Mouse (Mus musculus): ENCODE data around the gene Sergef. TPM values are rescaled to one million over a fixed set of nuclear protein-coding genes. Genes with fewer than 3 reads are reported as not detected.

Sergef gene
- polyA plus RNA-seq, 1 experiment from 2014 or later, result 12.7 TPM

DNA sequence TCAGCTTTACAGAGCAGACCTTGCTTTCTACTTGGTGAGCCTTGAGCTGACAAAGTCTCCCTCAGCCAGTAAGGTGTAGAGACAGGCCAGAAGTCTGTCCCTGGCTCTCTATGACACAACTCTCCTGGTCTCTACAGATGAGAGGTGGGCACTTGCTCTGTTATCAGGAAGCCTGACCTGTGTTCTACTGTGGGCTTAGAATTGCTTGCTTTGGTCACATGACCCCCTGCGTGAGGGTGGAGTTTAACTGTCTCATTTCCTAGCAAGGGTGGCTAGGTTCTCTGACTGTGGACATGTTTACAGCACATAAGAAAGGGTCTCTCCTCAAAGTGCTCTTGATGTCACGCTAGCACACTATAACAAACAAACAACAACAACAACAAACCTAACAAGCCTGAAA is 79.5 kb downstream of the Sergef start:
- peaks cover 3% of the 10 kb centered on the region; the same call in 1 of the 2 replicates for H3K36me3 ChIP-seq (replicated peaks)
- no peak for DNase-seq (ENCODE audit: low spot score)
- H3K4me3 ChIP-seq, result no peak overlapping the region
- WGBS, result 88% methylated on average over 2 of the region's 2 CpGs
- H3K27me3 ChIP-seq (replicated peaks; ENCODE audit: low read depth, poor library complexity, severe bottlenecking), result no peaks in the 10 kb centered on the region
- H3K27ac ChIP-seq (replicated peaks), result no peak overlapping the region
- peaks cover 7% of the 10 kb centered on the region; the same call in 1 of the 2 replicates for H3K9me3 ChIP-seq
- H3K4me1 ChIP-seq, result peaks cover 13% of the 10 kb centered on the region

- Histone ChIP-seq H3K27me3 (replicated peaks; ENCODE audit: low read depth, poor library complexity, severe bottlenecking) (no peaks in the 10 kb centered on the region), H3K4me1 (peaks cover 17% of the 10 kb centered on the region), H3K4me3 (no peak overlapping the region), H3K36me3 (replicated peaks) (no peaks in the 10 kb centered on the region), H3K27ac (replicated peaks) (no peak overlapping the region), H3K9me3 (peaks cover 4% of the 10 kb centered on the region; the same call in 1 of the 2 replicates)
- 97% methylated on average over 6 of the region's 6 CpGs for WGBS
- DNase-seq (ENCODE audit: low spot score), result no peak
Observed at GRCm38 (mm10) chr7:46559643-46560042, 80.0 kb downstream of the Sergef start.

GRCm38 (mm10) chr7:46559006-46559405 is 80.6 kb downstream of the Sergef start:
- no peaks in the 10 kb centered on the region for H3K27me3 ChIP-seq (replicated peaks; ENCODE audit: low read depth, poor library complexity, severe bottlenecking)

GRCm38 (mm10) chr7:46557996-46558395 is 81.6 kb downstream of the Sergef start:
- H3K4me1 ChIP-seq, result peaks cover 26% of the 10 kb centered on the region
- no peaks in the 10 kb centered on the region for H3K27me3 ChIP-seq (replicated peaks; ENCODE audit: low read depth, poor library complexity, severe bottlenecking)
- H3K27ac ChIP-seq (replicated peaks), result no peak overlapping the region
- no peak overlapping the region for H3K4me3 ChIP-seq
- H3K9me3 ChIP-seq, result no peaks in the 10 kb centered on the region
- H3K36me3 ChIP-seq (replicated peaks), result no peaks in the 10 kb centered on the region
- no peak for DNase-seq (ENCODE audit: low spot score)
- WGBS, result 91% methylated on average over 4 of the region's 4 CpGs

More at GRCm38 (mm10) chr7:46559006-46559405, 80.6 kb downstream of the Sergef start:
- WGBS, result 88% methylated on average over 5 of the region's 5 CpGs
- Histone ChIP-seq H3K4me1 (peaks cover 20% of the 10 kb centered on the region), H3K27ac (replicated peaks) (no peak overlapping the region), H3K9me3 (peaks cover 3% of the 10 kb centered on the region; the same call in 1 of the 2 replicates), H3K4me3 (no peak overlapping the region), H3K36me3 (replicated peaks) (no peaks in the 10 kb centered on the region)
- no peak for DNase-seq (ENCODE audit: low spot score)

- WGBS, result 85% methylated on average over 11 of the region's 11 CpGs
- Histone ChIP-seq H3K4me3 (no peak overlapping the region), H3K27ac (replicated peaks) (no peak overlapping the region), H3K4me1 (peaks cover 30% of the 10 kb centered on the region), H3K27me3 (replicated peaks; ENCODE audit: low read depth, poor library complexity, severe bottlenecking) (no peaks in the 10 kb centered on the region), H3K9me3 (no peaks in the 10 kb centered on the region), H3K36me3 (replicated peaks) (no peaks in the 10 kb centered on the region)
- DNase-seq (ENCODE audit: low spot score), result no peak
Observed at GRCm38 (mm10) chr7:46557387-46557786, 82.2 kb downstream of the Sergef start.

DNA sequence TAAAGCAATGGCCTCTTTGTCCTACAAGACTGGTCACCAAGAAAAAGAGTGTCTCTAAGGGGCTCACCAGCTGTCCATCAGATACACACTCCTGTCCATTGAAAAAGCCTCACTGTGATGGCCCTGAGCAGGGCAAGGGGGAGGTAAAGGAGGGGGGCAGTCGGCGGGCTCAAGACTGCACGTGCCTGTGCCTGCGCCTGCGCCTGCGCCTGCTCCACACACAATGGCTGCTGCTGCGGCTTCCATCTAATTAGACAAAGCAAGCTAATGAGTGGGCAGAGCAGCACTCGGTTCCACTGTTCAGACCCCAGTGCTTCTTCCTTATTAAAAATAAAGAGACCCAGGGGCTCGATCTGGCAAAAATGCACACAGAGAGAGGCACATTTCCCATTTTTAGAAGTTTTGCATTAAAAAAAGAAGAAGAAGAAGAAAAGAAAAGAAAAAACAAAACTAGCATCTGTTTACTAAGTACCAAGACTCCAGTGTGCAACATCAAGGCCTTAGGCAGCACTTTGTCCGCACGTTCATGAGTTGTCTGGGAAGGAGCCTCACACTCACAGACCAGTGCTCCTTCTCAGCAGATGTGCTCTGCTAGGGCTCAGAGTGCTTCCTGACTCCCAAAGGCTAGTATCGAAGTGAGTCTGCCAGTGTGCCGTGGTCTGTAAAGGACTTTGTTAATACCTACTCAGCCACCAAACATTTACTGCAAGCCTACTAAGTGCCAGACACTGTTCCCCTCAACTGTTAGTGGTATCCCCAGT is 83.1 kb downstream of the Sergef start:
- peaks cover 32% of the 10 kb centered on the region for H3K4me1 ChIP-seq
- WGBS, result 58% methylated on average over 13 of the region's 13 CpGs

DNA sequence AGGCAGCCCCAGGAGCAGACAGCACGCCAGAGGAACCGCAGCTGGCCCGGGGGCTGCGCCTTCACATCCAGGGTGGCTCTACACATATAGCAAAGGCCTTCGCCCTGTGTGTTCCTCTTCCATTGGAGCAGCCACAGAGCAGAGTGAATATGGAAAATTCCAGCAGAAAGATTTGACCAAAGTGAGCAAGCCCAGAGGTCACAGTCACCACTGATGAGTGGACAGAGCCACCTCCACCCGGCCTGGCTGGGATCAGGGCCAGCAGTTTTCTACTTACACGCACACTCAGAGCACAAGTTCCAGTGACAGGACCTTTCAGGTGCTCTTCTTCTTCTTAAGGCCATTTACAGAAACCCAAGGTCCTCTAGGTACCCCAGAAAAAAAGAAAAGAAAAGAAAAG is 83.9 kb downstream of the Sergef start:
- H3K36me3 ChIP-seq (replicated peaks), result no peaks in the 10 kb centered on the region
- peaks cover 32% of the 10 kb centered on the region for H3K4me1 ChIP-seq
- WGBS, result 94% methylated on average over 7 of the region's 7 CpGs
- H3K4me3 ChIP-seq, result no peak overlapping the region
- DNase-seq (ENCODE audit: low spot score), result no peak
- H3K9me3 ChIP-seq, result no peaks in the 10 kb centered on the region
- no peaks in the 10 kb centered on the region for H3K27me3 ChIP-seq (replicated peaks; ENCODE audit: low read depth, poor library complexity, severe bottlenecking)
- H3K27ac ChIP-seq (replicated peaks), result no peak overlapping the region; the same call in 1 of the 2 replicates

More for the DNA sequence above, 83.1 kb downstream of the Sergef start:
- Histone ChIP-seq H3K4me3 (no peak overlapping the region), H3K27me3 (replicated peaks; ENCODE audit: low read depth, poor library complexity, severe bottlenecking) (no peaks in the 10 kb centered on the region), H3K36me3 (replicated peaks) (no peaks in the 10 kb centered on the region), H3K9me3 (no peaks in the 10 kb centered on the region), H3K27ac (replicated peaks) (peak overlapping the region; percentile 21)
- peak; percentile 33 for DNase-seq (ENCODE audit: low spot score)

- DNase-seq (ENCODE audit: low spot score), result no peak
- peaks cover 32% of the 10 kb centered on the region for H3K4me1 ChIP-seq
- no peak overlapping the region for H3K4me3 ChIP-seq
- WGBS, result 85% methylated on average over 9 of the region's 9 CpGs
- no peak overlapping the region for H3K27ac ChIP-seq (replicated peaks)
- no peaks in the 10 kb centered on the region for H3K9me3 ChIP-seq
- no peaks in the 10 kb centered on the region for H3K36me3 ChIP-seq (replicated peaks)
- no peaks in the 10 kb centered on the region for H3K27me3 ChIP-seq (replicated peaks; ENCODE audit: low read depth, poor library complexity, severe bottlenecking)
Observed at GRCm38 (mm10) chr7:46554855-46555254, 84.8 kb downstream of the Sergef start.

DNA sequence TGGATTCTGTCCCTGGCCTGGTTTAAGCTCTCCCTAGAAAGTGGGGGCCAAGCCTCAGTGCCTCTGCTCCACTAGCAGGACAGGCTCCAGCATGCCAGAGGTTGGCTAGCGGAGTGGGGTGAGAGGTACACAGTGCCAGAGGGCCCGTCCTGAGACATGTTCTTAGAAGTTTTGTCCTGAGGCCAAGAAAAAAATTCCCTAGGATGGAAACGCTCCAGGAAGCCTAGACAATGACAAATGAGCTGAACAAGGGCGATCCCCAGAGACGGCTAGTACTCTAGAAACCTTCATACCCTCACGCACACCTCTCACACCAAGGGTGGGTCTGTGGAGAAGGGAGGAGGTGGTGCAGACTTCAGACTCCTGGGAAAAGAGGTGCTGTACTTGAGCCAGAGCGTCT is 85.6 kb downstream of the Sergef start:
- DNase-seq (ENCODE audit: low spot score), result no peak
- WGBS, result 71% methylated on average over 7 of the region's 7 CpGs
- H3K27me3 ChIP-seq (replicated peaks; ENCODE audit: low read depth, poor library complexity, severe bottlenecking), result no peaks in the 10 kb centered on the region
- H3K27ac ChIP-seq (replicated peaks), result peak overlapping the region; percentile 54; the same call in 1 of the 2 replicates
- H3K36me3 ChIP-seq (replicated peaks), result no peaks in the 10 kb centered on the region
- peaks cover 32% of the 10 kb centered on the region for H3K4me1 ChIP-seq
- H3K4me3 ChIP-seq, result no peak overlapping the region
- no peaks in the 10 kb centered on the region for H3K9me3 ChIP-seq

DNA sequence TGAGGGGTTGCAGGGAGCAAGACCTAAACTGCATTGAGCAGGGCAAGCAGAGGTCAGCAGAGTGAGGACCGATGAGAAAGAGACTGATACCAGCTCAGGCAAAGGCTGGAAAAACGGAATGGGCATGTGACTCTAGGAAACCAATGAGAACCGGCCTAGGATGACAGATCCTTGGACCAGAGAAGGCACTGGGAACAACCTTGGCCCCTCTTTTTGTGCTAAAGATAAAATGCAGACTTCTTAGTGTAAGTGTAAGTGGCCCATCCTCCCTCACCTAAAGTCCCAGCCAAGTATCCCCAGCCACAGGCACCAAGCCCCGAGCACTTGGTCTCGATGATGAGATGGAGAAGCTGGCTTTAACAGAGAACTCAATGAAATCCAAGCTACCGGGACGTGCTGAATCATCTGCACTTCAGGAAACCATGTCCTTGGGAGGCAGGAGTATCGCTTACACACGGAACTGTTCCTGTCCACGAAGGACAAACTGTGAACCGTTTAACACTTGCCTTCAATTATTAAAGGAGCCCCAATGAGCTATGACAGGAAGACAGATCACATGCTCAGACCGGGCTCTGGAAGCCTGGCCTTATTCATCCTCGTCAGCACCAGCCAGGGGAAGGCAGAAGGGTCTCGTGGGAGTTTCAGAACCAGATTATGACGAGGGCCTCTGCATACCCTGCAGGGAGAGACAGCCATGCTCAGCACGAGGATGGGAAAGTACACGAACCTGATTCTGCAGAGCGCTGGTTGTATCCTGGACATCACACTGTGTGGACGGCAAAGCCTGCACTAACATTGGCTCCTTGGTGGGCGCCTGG is 87.5 kb downstream of the Sergef start:
- no peak for DNase-seq (ENCODE audit: low spot score)
- H3K27ac ChIP-seq (replicated peaks), result no peak overlapping the region
- no peak overlapping the region for H3K4me3 ChIP-seq
- WGBS, result 80% methylated on average over 20 of the region's 20 CpGs
- no peaks in the 10 kb centered on the region for H3K36me3 ChIP-seq (replicated peaks)
- no peaks in the 10 kb centered on the region for H3K27me3 ChIP-seq (replicated peaks; ENCODE audit: low read depth, poor library complexity, severe bottlenecking)
- no peaks in the 10 kb centered on the region for H3K9me3 ChIP-seq
- peaks cover 32% of the 10 kb centered on the region for H3K4me1 ChIP-seq

- no peak for DNase-seq (ENCODE audit: low spot score)
- Histone ChIP-seq H3K27ac (replicated peaks) (no peak overlapping the region), H3K4me3 (no peak overlapping the region), H3K9me3 (no peaks in the 10 kb centered on the region), H3K36me3 (replicated peaks) (no peaks in the 10 kb centered on the region), H3K4me1 (peaks cover 23% of the 10 kb centered on the region), H3K27me3 (replicated peaks; ENCODE audit: low read depth, poor library complexity, severe bottlenecking) (no peaks in the 10 kb centered on the region)
- 90% methylated on average over 7 of the region's 7 CpGs for WGBS
Observed at GRCm38 (mm10) chr7:46551173-46551572, 88.4 kb downstream of the Sergef start.

DNA sequence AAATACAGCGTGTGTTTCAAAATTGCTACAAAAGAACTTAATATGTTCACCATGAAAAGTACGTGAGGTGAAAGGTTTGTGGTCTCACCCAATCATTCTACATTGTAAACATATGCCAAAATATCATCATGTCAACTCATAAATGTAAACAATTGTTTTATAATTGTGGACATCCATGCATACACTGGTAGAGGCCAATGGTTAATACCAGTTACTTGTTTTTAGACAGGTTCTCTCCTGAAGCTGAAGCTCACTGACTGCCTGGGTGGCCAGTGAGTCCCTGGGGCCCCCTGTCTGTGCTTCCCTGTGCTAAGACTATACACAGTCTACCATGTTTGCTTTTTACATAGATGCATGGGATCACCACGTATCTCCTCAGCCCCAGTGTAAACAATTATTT is 91.5 kb downstream of the Sergef start:
- Histone ChIP-seq H3K4me3 (no peak overlapping the region), H3K27me3 (replicated peaks; ENCODE audit: low read depth, poor library complexity, severe bottlenecking) (no peaks in the 10 kb centered on the region), H3K36me3 (replicated peaks) (no peaks in the 10 kb centered on the region), H3K27ac (replicated peaks) (no peak overlapping the region), H3K4me1 (peaks cover 5% of the 10 kb centered on the region), H3K9me3 (no peaks in the 10 kb centered on the region)
- WGBS, result 87% methylated on average over 3 of the region's 3 CpGs
- DNase-seq (ENCODE audit: low spot score), result no peak
